Mouse (Mus musculus): Measurements from ENCODE around the gene Zfp101.

GRCm38 (mm10) chr17:33439922-33440321, 45.5 kb upstream of the Zfp101 start:
- TF ChIP-seq POLR2A (IDR thresholded peaks at IDR 0.05; ENCODE audit: borderline replicate concordance, control insufficient read depth, low read depth, low read length) (no peak), CTCF (IDR thresholded peaks at IDR 0.05; ENCODE audit: control insufficient read depth, insufficient read depth, low read length) (no peak)
